Mouse (Mus musculus) liver, embryonic 12.5 days (tissue): ENCODE data around the gene Rad9a. TPM values are rescaled to one million over a fixed set of nuclear protein-coding genes. Genes with fewer than 3 reads are reported as not detected.
"Not testable (repeated sequence)": the region's sequence is repeated elsewhere in the genome, so short reads cannot be mapped to it uniquely, and the experiment has no call there.

Experiments used
- ATAC-seq: fragments of 200-750 bp; cut with Nextera tagmentation; 2 replicates; pipeline ENCODE4 v1.8.0; 2017; ENCODE audit warnings: moderate number of reproducible peaks, mild to moderate bottlenecking, moderate library complexity
- H3K27ac ChIP-seq: fragments of 300-500 bp; sonication (generic); 2 replicates; pipeline ENCODE4 v1.5.1; 2016; ENCODE audit warnings: mild to moderate bottlenecking
- H3K27me3 ChIP-seq: fragments of 300-500 bp; sonication (generic); replicated peaks from 2 replicates; pipeline ENCODE4 v1.6.1; 2016; ENCODE audit warnings: mild to moderate bottlenecking, moderate library complexity
- H3K36me3 ChIP-seq: fragments of 300-500 bp; sonication (generic); 2 replicates; pipeline ENCODE4 v1.6.1; 2016; ENCODE audit warnings: mild to moderate bottlenecking, moderate library complexity
- H3K4me1 ChIP-seq: fragments of 300-500 bp; sonication (generic); 2 replicates; pipeline ENCODE4 v1.6.1; 2016
- H3K4me2 ChIP-seq: fragments of 300-500 bp; sonication (generic); 2 replicates; pipeline ENCODE4 v1.6.1; 2016; ENCODE audit warnings: mild to moderate bottlenecking, moderate library complexity
- H3K4me3 ChIP-seq: fragments of 300-500 bp; sonication (generic); 2 replicates; pipeline ENCODE4 v1.5.1; 2016; ENCODE audit warnings: mild to moderate bottlenecking, moderate library complexity
- H3K9ac ChIP-seq: fragments of 300-500 bp; sonication (generic); 2 replicates; pipeline ENCODE4 v1.6.1; 2016; ENCODE audit warnings: mild to moderate bottlenecking, moderate library complexity
- H3K9me3 ChIP-seq: fragments of 300-500 bp; sonication (generic); replicated peaks from 2 replicates; pipeline ENCODE4 v1.6.1; 2016; ENCODE audit warnings: mild to moderate bottlenecking, moderate library complexity
- WGBS: fragments of 180-500 bp; shearing (Covaris S2); methylation state at CpG from one replicate; pipeline ENCODE4 v1.1.7; 2016; ENCODE audit not compliant: insufficient replicate concordance; 5-methylcytosine and 5-hydroxymethylcytosine counted together
- polyA plus RNA-seq: library from polyadenylated mRNA; unstranded; fragments of >200 nt; fragmentation: Nextera tagmentation; extraction: Ambion mirVana; gene quantifications from 2 replicates; pipeline ENCODE4 v1.2.1, GENCODE M21; 2016

Gene Rad9a
- 26.5 and 26.8 TPM in 2 replicates for polyA plus RNA-seq

DNA sequence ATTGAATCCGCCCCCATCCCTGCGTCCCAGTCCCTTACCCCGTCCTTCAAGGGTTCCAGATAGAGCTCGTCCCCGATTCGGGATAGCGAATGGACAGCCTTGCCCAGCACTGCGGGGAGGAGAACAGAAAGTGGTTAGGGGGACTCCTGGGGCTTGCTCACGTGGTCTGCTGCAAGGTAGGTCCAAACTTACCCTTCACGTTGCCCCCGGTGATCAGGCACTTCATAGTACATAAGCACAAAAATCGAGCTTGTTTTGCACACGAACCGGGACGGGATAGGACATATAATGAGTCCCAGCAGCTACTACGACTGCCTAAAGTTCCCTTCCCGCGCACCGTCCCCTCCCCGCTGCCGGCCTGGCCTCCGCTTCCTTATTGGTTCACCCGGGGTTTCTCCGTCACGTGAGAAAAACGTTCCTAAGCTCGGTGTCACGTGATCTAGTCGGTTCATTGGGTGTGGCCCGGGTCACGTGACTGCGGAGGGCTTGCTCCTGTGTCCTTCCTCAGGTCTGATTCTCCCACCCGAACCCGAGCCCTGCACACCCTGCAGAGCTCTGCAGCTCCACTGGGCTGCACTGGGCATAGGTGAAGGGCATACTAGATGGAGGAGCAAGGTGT lies at the start of gene Rad9a:
TSS of gene Rad9a (minus strand) at position 372 of the 619 bp plus-strand sequence.
- peak; percentile 86 for ATAC-seq
- H3K9me3 ChIP-seq = no peaks in the 10 kb centered on the region

DNA sequence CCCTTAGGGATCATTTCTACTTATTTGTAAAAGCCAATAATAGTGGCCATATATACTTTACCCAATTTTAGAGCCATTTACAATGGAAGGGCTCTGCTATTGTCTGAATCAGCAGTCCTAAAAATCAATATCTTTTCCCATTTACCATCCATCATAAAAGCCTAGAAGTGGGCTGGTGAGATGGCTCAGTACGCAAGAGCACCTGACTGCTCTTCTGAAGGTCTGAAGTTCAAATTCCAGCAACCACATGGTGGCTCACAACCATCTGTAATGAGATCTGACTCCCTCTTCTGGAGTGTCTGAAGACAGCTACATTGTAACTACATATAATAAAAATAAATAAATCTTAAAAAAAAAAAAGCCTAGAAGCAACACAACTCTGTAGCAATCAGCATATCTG lies 47.2 kb upstream of the Rad9a start:
- H3K27ac ChIP-seq, H3K36me3 ChIP-seq, H3K4me3 ChIP-seq, H3K9ac ChIP-seq, H3K27me3 ChIP-seq, H3K9me3 ChIP-seq, ATAC-seq, H3K4me2 ChIP-seq, H3K4me1 ChIP-seq: not testable (repeated sequence)
- 38% methylated on average over 1 of the region's 1 CpGs for WGBS

More for the DNA sequence above, at the start of gene Rad9a:
- peak within 1 kb of the TSS; percentile 75 for H3K4me3 ChIP-seq
- H3K36me3 ChIP-seq = peaks cover 42% of the 10 kb centered on the region
- peak within 1 kb of the TSS; percentile 79 for H3K9ac ChIP-seq
- under 1% methylated on average over 34 of the region's 34 CpGs for WGBS
- peak within 1 kb of the TSS; percentile 84 for H3K27ac ChIP-seq
- peak within 1 kb of the TSS; percentile 91 for H3K4me2 ChIP-seq
- peaks cover 31% of the 10 kb centered on the region for H3K27me3 ChIP-seq
- peaks cover 61% of the 10 kb centered on the region for H3K4me1 ChIP-seq

DNA sequence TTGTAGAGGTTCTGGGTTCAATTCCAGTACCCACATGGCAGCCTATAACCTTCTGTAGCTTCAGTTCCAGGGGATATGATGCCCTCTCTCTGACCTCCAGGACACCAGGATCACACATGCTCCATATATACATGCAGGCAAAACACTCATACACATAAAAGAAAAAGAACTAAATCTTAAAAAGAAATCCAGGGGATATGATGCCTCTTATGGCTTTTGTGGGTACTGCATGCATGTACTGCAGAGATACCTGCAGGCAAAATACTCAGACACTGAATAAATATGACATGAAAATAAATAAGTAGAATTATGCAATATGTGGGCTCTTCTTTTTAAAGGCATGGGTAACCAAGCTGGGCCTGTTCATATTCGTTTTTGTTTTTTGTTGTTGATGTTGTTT lies 45.5 kb upstream of the Rad9a start:
- no peak overlapping the region for H3K4me2 ChIP-seq
- no peak overlapping the region for H3K9ac ChIP-seq
- no peaks in the 10 kb centered on the region for H3K4me1 ChIP-seq
- no peak overlapping the region for H3K4me3 ChIP-seq
- H3K36me3 ChIP-seq = no peaks in the 10 kb centered on the region
- WGBS = 33% methylated on average over 1 of the region's 1 CpGs
- 0 out of 2 replicates have a peak, but pooled peaks cover 7% of the 10 kb centered on the region for H3K27me3 ChIP-seq
- no peak overlapping the region for H3K27ac ChIP-seq
- H3K9me3 ChIP-seq = no peaks in the 10 kb centered on the region
- ATAC-seq = no peak

DNA sequence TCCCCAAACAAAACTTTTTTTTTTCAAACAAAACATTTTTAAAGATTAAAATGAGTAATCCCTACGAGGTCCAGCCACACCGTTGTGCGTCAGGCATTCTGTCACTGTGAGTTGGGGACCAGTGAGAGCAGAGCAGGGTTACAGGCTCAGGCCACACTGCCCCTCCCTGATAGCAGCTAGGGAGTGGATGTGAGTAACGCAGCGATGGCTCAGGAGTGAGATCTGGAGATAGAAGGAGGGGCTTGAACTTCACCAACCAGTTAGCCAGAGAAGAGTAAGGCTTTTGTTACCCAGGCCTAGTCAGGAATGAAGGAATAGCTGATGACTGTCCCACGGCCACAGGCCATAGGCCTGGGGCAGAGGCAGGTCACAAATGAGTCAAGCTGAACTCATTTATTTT lies 43.3 kb upstream of the Rad9a start:
- H3K27me3 ChIP-seq = 0 out of 2 replicates have a peak, but pooled peaks cover 7% of the 10 kb centered on the region
- H3K4me2 ChIP-seq = no peak overlapping the region
- no peak for ATAC-seq
- no peak overlapping the region for H3K27ac ChIP-seq
- H3K9ac ChIP-seq = no peak overlapping the region
- 63% methylated on average over 6 of the region's 6 CpGs for WGBS
- no peaks in the 10 kb centered on the region for H3K4me1 ChIP-seq
- H3K9me3 ChIP-seq = no peaks in the 10 kb centered on the region
- no peaks in the 10 kb centered on the region for H3K36me3 ChIP-seq
- H3K4me3 ChIP-seq = no peak overlapping the region

DNA sequence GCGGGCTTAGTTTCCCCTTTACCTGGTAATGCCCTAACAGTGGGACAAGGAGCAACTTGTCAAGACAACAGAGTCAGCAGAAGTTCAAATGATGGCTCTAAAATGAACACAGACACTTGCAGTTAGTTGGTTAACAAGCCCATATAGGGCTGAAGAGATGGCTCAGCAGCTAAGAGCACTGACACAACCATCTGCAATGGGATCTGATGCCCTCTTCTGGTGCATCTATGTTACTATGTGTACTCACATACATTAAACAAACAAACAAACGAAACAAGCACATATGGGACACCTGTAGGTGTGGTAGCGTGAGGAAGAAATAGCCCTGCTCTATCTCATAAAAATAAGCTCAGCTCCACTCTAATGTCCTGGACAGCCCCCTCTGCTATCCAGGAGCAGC lies 41.0 kb upstream of the Rad9a start:
- Histone ChIP-seq H3K4me3 (no peak overlapping the region), H3K36me3 (no peaks in the 10 kb centered on the region), H3K27ac (no peak overlapping the region), H3K4me2 (no peak overlapping the region), H3K9me3 (no peaks in the 10 kb centered on the region), H3K9ac (no peak overlapping the region), H3K27me3 (0 out of 2 replicates have a peak, but pooled peaks cover 3% of the 10 kb centered on the region), H3K4me1 (no peaks in the 10 kb centered on the region)
- no peak for ATAC-seq
- 55% methylated on average over 3 of the region's 3 CpGs for WGBS

DNA sequence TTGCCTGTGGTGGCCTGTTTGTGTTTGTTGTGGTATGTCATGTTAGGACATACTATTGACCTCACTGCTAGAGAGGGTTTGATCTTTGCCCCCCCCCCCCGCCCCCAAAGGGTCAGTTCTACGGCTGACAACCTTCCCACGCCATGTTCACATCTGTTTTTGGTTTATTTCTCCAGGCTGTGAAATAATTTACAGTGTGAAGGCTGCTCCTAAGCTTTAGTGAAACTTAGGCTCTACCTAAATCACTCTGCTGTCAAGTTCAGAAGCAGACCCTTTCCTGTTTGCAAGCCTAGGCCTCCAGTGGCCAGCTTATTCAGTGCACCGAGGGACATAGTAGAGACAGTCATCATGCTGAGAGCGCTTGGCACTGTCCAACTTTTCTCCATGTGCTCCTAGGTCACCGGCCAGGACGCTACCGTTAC lies 38.8 kb upstream of the Rad9a start:
- ATAC-seq = no peak
- no peak overlapping the region for H3K9ac ChIP-seq
- 57% methylated on average over 8 of the region's 8 CpGs for WGBS
- no peaks in the 10 kb centered on the region for H3K9me3 ChIP-seq
- 0 out of 2 replicates have a peak, but pooled peaks cover 3% of the 10 kb centered on the region for H3K27me3 ChIP-seq
- no peaks in the 10 kb centered on the region for H3K4me1 ChIP-seq
- no peak overlapping the region for H3K27ac ChIP-seq
- no peak overlapping the region for H3K4me2 ChIP-seq
- H3K36me3 ChIP-seq = no peaks in the 10 kb centered on the region
- H3K4me3 ChIP-seq = no peak overlapping the region

DNA sequence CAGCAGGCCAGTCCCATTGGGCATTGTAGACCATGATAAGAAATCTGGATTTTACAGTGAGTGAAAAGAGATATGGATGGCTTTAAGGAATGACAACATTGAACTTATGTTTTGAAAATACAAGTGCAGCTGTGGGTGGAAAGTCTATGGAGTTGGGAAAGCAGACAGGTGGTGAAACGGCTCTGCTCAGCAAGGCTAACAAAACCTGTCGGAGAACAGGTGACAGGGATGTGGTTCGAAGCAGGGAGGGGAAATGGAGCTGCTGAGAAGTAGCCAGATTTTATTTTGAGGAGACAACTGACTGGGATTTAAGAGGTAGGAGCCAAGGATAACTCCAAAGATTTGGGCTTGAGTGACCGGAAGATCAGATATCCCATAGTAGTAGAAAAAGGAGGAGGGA lies 33.1 kb upstream of the Rad9a start:
- no peaks in the 10 kb centered on the region for H3K36me3 ChIP-seq
- H3K9me3 ChIP-seq = no peaks in the 10 kb centered on the region
- WGBS = 54% methylated on average over 4 of the region's 4 CpGs
- peaks cover 16% of the 10 kb centered on the region for H3K27me3 ChIP-seq
- ATAC-seq = no peak
- no peak overlapping the region for H3K27ac ChIP-seq
- peaks cover 35% of the 10 kb centered on the region for H3K4me1 ChIP-seq
- no peak overlapping the region for H3K4me2 ChIP-seq
- H3K4me3 ChIP-seq = no peak overlapping the region
- no peak overlapping the region for H3K9ac ChIP-seq

DNA sequence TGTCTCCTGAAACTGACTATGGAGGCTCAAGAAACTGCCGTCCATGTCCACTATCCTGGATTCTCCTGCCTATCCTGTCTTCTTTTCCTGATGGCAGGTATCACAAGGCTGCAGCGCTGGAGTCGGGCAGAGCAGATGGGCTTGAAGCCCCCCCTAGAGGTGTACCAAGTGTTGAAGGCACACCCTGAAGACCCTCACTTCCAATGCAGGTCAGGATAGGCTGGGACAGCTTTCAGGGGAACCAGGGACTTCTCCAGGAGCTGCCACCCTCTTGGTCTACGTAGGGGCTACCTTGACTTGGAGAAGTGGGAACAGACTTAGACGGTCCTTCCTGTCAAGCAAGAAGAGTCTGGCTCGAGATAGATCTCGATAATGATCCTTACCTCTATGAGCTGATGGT lies 31.2 kb upstream of the Rad9a start:
- H3K27ac ChIP-seq = peak overlapping the region; percentile 82
- peaks cover 48% of the 10 kb centered on the region for H3K4me1 ChIP-seq
- ATAC-seq = no peak
- peak overlapping the region; percentile 89 for H3K4me2 ChIP-seq
- H3K27me3 ChIP-seq = peaks cover 27% of the 10 kb centered on the region
- peak overlapping the region; percentile 76; the same call in 1 of the 2 replicates for H3K9ac ChIP-seq
- WGBS = 62% methylated on average over 7 of the region's 7 CpGs
- H3K36me3 ChIP-seq = no peaks in the 10 kb centered on the region
- peak overlapping the region; percentile 70; the same call in 1 of the 2 replicates for H3K4me3 ChIP-seq
- H3K9me3 ChIP-seq = no peaks in the 10 kb centered on the region

DNA sequence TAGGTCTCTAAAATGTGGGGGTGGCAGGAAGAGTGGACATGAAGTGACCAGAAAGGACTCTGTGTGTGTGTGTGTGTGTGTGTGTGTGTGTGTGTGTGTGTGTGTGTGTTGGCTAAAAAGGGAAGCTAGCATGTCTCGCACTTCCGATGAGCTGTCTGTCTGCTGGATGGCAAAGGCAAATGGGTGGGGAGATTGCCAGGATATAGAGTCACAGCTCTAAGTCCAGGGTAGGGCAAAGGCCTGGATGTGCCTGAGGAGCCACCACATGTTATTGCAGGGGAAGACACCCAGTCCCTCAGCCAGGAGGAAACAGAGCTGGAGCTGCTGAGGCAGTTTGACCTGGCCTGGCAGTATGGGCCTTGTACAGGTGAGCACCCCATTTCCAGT lies 30.7 kb upstream of the Rad9a start:
- WGBS = 10% methylated on average over 2 of the region's 2 CpGs

DNA sequence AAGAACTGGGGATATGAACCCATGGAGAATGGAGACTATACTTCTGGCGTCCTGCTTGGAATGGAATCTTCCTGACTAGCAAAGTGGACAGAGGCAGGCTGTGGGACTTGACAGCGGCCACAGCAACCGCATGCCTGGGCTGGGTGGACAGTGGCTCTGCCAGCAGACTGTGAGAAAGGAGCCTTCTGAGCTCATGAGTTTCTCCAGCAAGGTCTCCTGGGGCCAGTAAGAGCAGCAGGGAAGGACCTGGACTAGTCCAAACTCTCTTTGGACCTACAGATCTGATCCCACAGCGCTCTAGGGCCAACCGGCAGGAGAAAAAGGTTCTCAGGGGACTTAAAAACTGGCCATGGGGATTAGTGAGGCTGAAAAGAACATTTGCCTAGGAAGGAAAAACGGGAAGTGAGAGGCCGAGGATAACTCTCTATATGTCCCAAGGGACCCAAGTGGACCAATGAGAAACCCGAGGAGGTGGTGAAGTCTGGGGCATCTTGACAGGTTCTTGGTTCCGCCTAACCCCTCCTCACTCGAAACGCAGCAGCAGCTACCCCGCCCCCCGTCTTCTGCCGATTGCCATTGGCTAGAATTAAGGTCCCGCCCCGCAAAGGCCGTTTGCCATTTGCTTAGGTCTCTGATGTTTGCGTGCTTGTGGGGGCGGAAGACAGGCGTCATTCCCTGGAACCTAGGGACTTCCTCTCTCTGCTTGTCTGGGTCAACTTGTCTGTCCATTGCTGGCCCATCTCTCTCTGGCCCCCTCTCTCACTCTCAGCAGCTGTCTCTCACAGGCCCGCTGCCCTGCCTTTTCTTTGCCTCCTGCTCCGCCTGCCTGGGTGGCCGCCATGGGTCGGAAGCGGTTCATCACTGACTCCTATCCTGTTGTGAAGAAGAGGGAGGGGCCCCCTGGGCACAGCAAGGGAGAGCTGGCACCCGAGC lies 30.1 kb upstream of the Rad9a start, which contains the start of gene Pold4:
TSS of gene Pold4 (plus strand) at position 647 of the 933 bp plus-strand sequence.
- Histone ChIP-seq H3K9me3 (no peaks in the 10 kb centered on the region), H3K27ac (peak within 1 kb of the TSS; percentile 82), H3K9ac (peak within 1 kb of the TSS; percentile 76), H3K4me2 (peak within 1 kb of the TSS; percentile 89), H3K4me1 (peaks cover 51% of the 10 kb centered on the region), H3K4me3 (peak within 1 kb of the TSS; percentile 70), H3K27me3 (peaks cover 37% of the 10 kb centered on the region), H3K36me3 (no peaks in the 10 kb centered on the region)
- peak; percentile 90 for ATAC-seq
- 12% methylated on average over 26 of the region's 26 CpGs for WGBS

More for the DNA sequence above, 30.7 kb upstream of the Rad9a start:
- Histone ChIP-seq H3K27me3 (peaks cover 30% of the 10 kb centered on the region), H3K27ac (peak overlapping the region; percentile 82), H3K4me1 (peaks cover 51% of the 10 kb centered on the region), H3K9me3 (no peaks in the 10 kb centered on the region), H3K4me2 (peak overlapping the region; percentile 89), H3K36me3 (no peaks in the 10 kb centered on the region), H3K4me3 (peak overlapping the region; percentile 70), H3K9ac (peak overlapping the region; percentile 76)
- no peak; the same call in 1 of the 2 replicates for ATAC-seq

DNA sequence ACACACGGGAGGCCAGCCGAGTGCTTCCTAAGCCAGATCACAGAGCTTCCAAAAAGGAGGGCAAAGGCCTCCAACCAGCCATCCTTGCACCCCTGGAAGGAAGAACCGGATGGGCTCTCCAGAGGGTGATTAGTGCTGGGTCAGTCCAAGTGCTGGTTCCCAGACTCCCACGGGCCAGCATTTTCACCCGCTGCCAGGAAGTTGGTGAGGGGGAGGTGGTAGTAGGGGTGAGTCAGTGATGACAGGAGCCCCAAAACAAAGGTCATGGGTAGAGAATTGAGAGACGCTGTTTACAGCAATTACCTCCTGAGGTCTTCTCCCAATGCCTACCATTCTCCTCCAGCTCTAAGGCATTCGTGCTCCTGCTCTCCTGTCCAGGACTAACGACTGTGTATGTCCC lies 29.0 kb upstream of the Rad9a start:
- H3K9ac ChIP-seq = no peak overlapping the region
- no peak overlapping the region for H3K4me2 ChIP-seq
- H3K27ac ChIP-seq = peak overlapping the region; percentile 33; the same call in 1 of the 2 replicates
- ATAC-seq = no peak
- peaks cover 51% of the 10 kb centered on the region for H3K4me1 ChIP-seq
- H3K36me3 ChIP-seq = no peaks in the 10 kb centered on the region
- 65% methylated on average over 8 of the region's 8 CpGs for WGBS
- no peak overlapping the region for H3K4me3 ChIP-seq
- peaks cover 45% of the 10 kb centered on the region for H3K27me3 ChIP-seq
- no peaks in the 10 kb centered on the region for H3K9me3 ChIP-seq
